ENCODE assay signal across 8 mouse cellular contexts in the genomic region with DNA sequence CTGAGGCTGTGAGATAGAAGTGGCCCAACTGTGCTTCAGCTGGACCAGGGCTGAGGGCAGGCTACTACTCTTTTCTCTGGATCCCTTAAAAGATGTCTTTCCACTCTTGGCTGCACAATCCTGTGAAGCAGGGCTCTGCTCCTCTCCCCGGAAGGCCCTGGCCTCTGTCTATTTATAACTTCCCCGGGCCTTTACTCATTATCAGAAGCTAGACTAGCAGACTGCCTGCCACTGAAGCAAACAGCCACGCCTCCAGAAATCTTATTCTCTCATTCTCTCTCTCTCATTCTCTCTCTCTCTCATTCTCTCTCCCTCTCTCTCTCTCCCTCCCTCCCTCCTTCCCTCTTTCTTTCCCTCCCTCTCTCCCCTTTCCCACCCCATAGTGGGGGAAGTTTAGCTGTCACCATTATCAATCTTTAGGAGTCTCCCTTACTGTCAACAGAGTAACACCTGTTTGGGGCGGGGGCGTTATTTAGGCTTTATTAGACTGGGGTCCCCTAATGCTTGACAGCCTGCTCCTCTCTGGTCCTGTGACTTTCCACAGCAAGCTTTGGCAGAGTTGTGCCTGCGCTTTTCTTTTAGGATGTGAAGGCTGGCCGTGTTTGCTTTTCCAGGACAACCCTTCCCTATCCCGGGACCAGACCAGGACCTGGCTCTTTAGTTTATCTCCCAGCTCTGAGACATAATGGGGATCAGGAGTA. TPM values are rescaled to one million over a fixed set of nuclear protein-coding genes. Genes with fewer than 3 reads are reported as not detected.
DNase-seq lines count a peak whose midpoint lies in the region; ATAC-seq and TF ChIP-seq lines count a peak whose summit lies in the region.

No protein-coding gene starts in this region.

- peak; percentile 35 for DNase-seq in CH12.LX (ENCODE audit: extremely low read depth)
- no peak for DNase-seq in embryonic facial prominence, embryonic 10.5 days (ENCODE audit: low spot score)
- DNase-seq in heart, postnatal 10 days, result peak; percentile 67 to 70
- DNase-seq in layer of hippocampus, adult 18-20 months (ENCODE audit: low spot score in 2 of 2), result no peak
- DNase-seq in ovary, adult 18-20 months (ENCODE audit: low spot score), result no peak
- no peak for DNase-seq in spleen, postnatal 14 days (ENCODE audit: low spot score in 2 of 2)

- dilution Hi-C loops in CH12.LX (cut with MboI; ENCODE audit: extremely low pct_ligation_motif_present, extremely low pct_unique_long_range_greater_than_20kb, low sequenced_read_pairs), result no loop called here

- in situ Hi-C loops in CH12.LX (cut with MboI; ENCODE audit: low pct_ligation_motif_present, low pct_unique_long_range_greater_than_20kb, low sequenced_read_pairs), result no loop called here

- ATAC-seq in limb, embryonic 15.5 days (ENCODE audit: insufficient number of reproducible peaks, low FRiP score, low TSS enrichment, low read depth), result no peak
- no peak for ATAC-seq in frontal cortex, adult (ENCODE audit: low TSS enrichment)

- 25% methylated on average over 8 of the region's 8 CpGs for WGBS in embryonic facial prominence, embryonic 10.5 days
- 21% methylated on average over 8 of the region's 8 CpGs for WGBS in limb, embryonic 15.5 days

- no peak for TF ChIP-seq EP300 in CH12.LX (IDR thresholded peaks at IDR 0.05; ENCODE audit: low read length)

- peaks cover 9 to 28% of the 10 kb centered on the region in 2 experiments for H3K4me1 ChIP-seq in CH12.LX (ENCODE audit: control insufficient read depth in 1 of 2, insufficient read depth in 2 of 2)
- peaks cover 35% of the 10 kb centered on the region for H3K4me1 ChIP-seq in embryonic facial prominence, embryonic 10.5 days
- H3K4me1 ChIP-seq in limb, embryonic 15.5 days, result peaks cover 24% of the 10 kb centered on the region

- TF ChIP-seq POLR2A in CH12.LX (IDR thresholded peaks at IDR 0.05; ENCODE audit: low read depth, low read length), result no peak

- H3K4me2 ChIP-seq in CH12.LX (ENCODE audit: insufficient read depth, low read depth, poor library complexity, severe bottlenecking), result peak overlapping the region; percentile 89
- peak overlapping the region; percentile 79 for H3K4me2 ChIP-seq in limb, embryonic 15.5 days

- H3K9ac ChIP-seq in CH12.LX (ENCODE audit: insufficient read depth, low read depth), result no peak overlapping the region
- no peak overlapping the region for H3K9ac ChIP-seq in limb, embryonic 15.5 days

- no peak overlapping the region for H3K27ac ChIP-seq in CH12.LX (ENCODE audit: insufficient read depth, low read depth)
- H3K27ac ChIP-seq in embryonic facial prominence, embryonic 10.5 days (replicated peaks), result no peak overlapping the region; the same call in 1 of the 2 replicates
- H3K27ac ChIP-seq in limb, embryonic 15.5 days, result no peak overlapping the region

- H3K36me3 ChIP-seq in CH12.LX (replicated peaks in 1 of 2; ENCODE audit: control insufficient read depth in 1 of 2, insufficient read depth in 1 of 2, low read length in 1 of 2), result no peaks in the 10 kb centered on the region
- H3K36me3 ChIP-seq in embryonic facial prominence, embryonic 10.5 days (replicated peaks), result no peaks in the 10 kb centered on the region
- no peaks in the 10 kb centered on the region for H3K36me3 ChIP-seq in limb, embryonic 15.5 days

- intact Hi-C loops in heart, postnatal 10 days (cut with DNase I), result no loop called here

- H3K9me3 ChIP-seq in CH12.LX (replicated peaks; ENCODE audit: low read length), result no peaks in the 10 kb centered on the region
- H3K9me3 ChIP-seq in embryonic facial prominence, embryonic 10.5 days, result no peaks in the 10 kb centered on the region
- no peaks in the 10 kb centered on the region for H3K9me3 ChIP-seq in limb, embryonic 15.5 days

- no peaks in the 10 kb centered on the region for H3K79me2 ChIP-seq in CH12.LX (replicated peaks; ENCODE audit: control insufficient read depth, extremely low read depth, insufficient read depth, poor library complexity, severe bottlenecking)

- TF ChIP-seq CTCF in CH12.LX (conservative IDR thresholded peaks at IDR 0.05 in 1 of 2, IDR thresholded peaks at IDR 0.05 in 1 of 2; ENCODE audit: low read depth in 2 of 2, low read length in 2 of 2), result no peak

- H3K27me3 ChIP-seq in CH12.LX (replicated peaks), result peaks cover 4% of the 10 kb centered on the region
- H3K27me3 ChIP-seq in embryonic facial prominence, embryonic 10.5 days (replicated peaks; ENCODE audit: low read depth, poor library complexity, severe bottlenecking), result peaks cover 30% of the 10 kb centered on the region
- H3K27me3 ChIP-seq in limb, embryonic 15.5 days, result peaks cover 20% of the 10 kb centered on the region

- no peak for TF ChIP-seq RAD21 in CH12.LX (IDR thresholded peaks at IDR 0.05; ENCODE audit: low read depth, low read length)

- H3K4me3 ChIP-seq in CH12.LX (replicated peaks in 1 of 3; ENCODE audit: low read depth in 2 of 3, low read length in 2 of 3, poor library complexity in 1 of 3), result peak overlapping the region; percentile 20 to 41 (median 26)
- H3K4me3 ChIP-seq in embryonic facial prominence, embryonic 10.5 days, result peak overlapping the region; percentile 59
- H3K4me3 ChIP-seq in limb, embryonic 15.5 days, result peak overlapping the region; percentile 38

TF ChIP-seq in CH12.LX, 34 proteins besides CTCF, POLR2A, EP300 and RAD21:
- TF ChIP-seq ZNF384 (IDR thresholded peaks at IDR 0.05; ENCODE audit: low read depth, low read length), result no peak
- peak; percentile 71; the same call in 1 of the 2 replicates for TF ChIP-seq MEF2A (IDR thresholded peaks at IDR 0.05; ENCODE audit: borderline replicate concordance, low read depth, low read length)

RNA-seq across cellular contexts. Expression of a gene that starts 0.9 kb away (rescaled TPM):
- total RNA-seq in CH12.LX (2012; rRNA removed) (0.34 and 0.38 TPM in 2 replicates), CH12.LX (2014; rRNA removed) (0.05 and 0.09 TPM in 2 replicates)
- polyA plus RNA-seq in CH12.LX (2012; ENCODE audit: insufficient read length, low read depth), result 0.39 and 0.59 TPM in 2 replicates
- 5.4 and 6.0 TPM in 2 replicates for polyA plus RNA-seq in embryonic facial prominence, embryonic 10.5 days (2016; fragmentation: Nextera tagmentation; extraction: Ambion mirVana)
- total RNA-seq in heart, postnatal 10 days (2021), result 100 to 1,000 TPM; 117 to 135 TPM
- 11.0 and 13.4 TPM in 2 replicates for polyA plus RNA-seq in limb, embryonic 15.5 days (2015; fragmentation: Nextera tagmentation; extraction: Ambion mirVana)
- total RNA-seq in layer of hippocampus, adult 18-20 months (2021), result 1 to 10 TPM; 1.5 to 2.9 TPM

Comparison
In these comparisons a context has a peak if more than half of its experiments do, and no peak if none do; other contexts are left out.
1. DNase-seq: peak in CH12.LX (single experiment) and heart, postnatal 10 days (2 of 2); none in embryonic facial prominence, embryonic 10.5 days (single experiment), layer of hippocampus, adult 18-20 months (0 of 2), ovary, adult 18-20 months (single experiment) and spleen, postnatal 14 days (0 of 2).
2. RNA of a gene that starts 0.9 kb away (total RNA-seq): 117 to 135 TPM in heart, postnatal 10 days; 1.5 to 2.9 TPM in layer of hippocampus, adult 18-20 months and 0.05 to 0.38 TPM in CH12.LX; every median in the first group is over 10 times any median in the second.
3. Peak in every context shown above with its lines, with median percentiles within 50 percentile points of each other: H3K4me3 ChIP-seq.